Mouse (Mus musculus) embryo, embryonic 10 days (tissue): ENCODE data around the gene Plekhg3.
A peak's percentile ranks its signal among the peaks of the same experiment; 100 is the strongest.

ENCODE experiments used
- DNase-seq: peaks from one replicate; pipeline ENCODE4 v3.0.0-alpha.2; 2015; ENCODE audit warnings: low spot score

Plekhg3 gene

GRCm38 (mm10) chr12:76552958-76553357 is 22.3 kb downstream of the Plekhg3 start:
- no peak for DNase-seq

DNA sequence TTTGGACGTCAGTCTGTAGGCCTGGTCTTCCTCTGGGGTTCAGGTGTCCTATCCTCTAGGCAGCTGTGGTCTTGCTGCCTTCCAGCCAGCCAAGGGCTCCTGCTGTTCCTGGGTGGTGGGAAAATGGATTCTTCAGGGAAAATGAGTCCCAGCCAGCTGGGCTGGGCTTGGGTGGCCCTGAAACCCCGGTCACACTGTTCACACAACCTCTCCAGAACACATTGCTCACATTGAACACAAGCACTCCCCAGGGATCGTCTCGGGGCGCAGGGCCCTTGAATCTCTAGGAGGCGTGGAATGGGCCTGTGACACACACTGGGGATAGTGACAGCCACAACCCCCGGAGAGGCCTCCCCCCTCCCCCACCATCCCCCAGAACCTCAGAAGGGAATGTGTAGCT is 23.2 kb downstream of the Plekhg3 start:
- no peak for DNase-seq

DNA sequence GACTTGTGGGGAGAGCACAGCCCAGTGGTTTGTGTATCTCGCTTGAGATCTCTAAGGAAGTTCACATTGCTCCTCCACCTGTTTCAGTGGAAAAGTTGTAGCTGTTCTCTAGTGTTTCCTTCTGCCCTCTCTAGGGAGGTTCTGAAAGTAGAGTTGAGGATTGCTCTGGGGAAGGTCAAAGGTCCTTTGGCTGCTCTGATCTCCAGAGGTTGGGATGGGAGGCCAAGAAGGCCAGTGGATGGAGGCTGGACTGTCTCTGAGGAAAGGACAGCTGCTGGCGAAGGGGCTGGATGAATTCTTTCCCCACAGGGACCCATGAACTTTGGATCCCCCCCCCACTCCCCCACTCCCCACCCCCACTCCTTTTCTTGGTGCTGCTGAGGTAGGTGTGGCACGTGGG is 23.7 kb downstream of the Plekhg3 start:
- DNase-seq, result no peak

DNA sequence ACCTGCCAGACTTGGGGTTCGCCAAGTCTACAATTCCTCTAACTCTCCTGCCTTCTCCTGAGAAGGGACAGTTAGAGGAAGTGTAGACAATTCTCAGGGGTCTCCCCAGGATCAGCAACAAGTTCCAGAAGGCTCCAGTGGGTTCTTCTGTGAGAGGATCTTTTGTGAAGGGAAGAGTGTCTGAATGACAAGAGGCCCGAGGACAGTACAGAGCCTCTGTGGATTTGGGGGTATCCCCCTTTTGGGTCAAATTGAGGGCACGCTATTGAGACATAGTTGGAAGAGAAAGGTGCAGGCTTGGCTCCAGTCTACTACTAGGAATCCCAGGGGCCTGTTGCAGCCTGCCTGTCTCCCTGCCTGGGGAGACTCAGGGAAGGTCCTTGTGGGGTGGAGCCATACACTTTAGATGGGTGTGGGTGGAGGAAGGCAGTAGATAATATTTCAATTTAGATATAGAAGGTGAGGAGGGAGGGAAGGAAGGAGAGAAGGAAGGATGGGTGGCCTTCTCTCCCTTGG is 24.2 kb downstream of the Plekhg3 start:
- no peak for DNase-seq

DNA sequence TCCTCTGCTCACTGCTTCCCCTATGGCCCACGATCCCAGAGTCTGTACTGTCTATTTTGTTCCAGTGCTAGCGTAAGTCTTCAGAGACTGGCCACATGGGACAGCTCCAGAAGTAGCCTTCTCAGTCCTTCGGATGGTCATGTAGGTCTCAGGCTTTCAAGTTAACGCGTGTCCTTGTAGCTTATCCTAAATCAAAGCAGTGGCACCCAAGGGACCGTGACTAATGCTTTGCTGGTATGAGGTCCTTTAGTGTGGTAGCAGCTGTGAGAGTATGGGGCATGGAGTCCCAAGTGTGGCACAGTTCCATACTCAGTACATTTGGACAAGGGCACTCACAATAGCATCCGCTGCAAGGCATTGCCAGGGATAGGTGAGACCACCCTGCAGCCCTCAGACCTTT is 25.5 kb downstream of the Plekhg3 start:
- no peak for DNase-seq

- DNase-seq, result no peak
These were observed 26.2 kb downstream of the Plekhg3 start for GRCm38 (mm10) chr12:76556745-76557389.

GRCm38 (mm10) chr12:76558206-76558605 is 27.5 kb downstream of the Plekhg3 start:
- DNase-seq, result no peak

GRCm38 (mm10) chr12:76562196-76562595 is 31.5 kb downstream of the Plekhg3 start:
- DNase-seq, result no peak

DNA sequence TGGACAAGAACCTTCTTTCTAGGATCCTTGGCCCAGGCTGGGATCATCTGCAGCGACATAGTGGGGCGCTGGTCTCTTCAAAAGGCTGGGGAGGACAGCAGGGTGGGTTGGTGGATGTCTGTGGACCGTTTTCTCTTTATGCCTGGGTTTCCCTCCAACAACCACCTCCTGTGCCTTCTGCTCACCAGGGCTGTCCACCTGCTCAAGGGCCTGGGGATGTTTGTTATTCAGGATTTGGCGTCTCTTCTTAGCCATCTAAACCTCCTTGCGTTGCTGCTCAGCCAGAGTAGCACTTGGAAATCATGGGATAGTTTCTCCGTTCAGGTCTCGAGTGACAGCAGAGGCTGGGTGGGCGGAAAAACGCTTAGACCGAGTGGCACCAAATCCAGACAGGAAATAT is 35.6 kb downstream of the Plekhg3 start:
- no peak for DNase-seq

DNA sequence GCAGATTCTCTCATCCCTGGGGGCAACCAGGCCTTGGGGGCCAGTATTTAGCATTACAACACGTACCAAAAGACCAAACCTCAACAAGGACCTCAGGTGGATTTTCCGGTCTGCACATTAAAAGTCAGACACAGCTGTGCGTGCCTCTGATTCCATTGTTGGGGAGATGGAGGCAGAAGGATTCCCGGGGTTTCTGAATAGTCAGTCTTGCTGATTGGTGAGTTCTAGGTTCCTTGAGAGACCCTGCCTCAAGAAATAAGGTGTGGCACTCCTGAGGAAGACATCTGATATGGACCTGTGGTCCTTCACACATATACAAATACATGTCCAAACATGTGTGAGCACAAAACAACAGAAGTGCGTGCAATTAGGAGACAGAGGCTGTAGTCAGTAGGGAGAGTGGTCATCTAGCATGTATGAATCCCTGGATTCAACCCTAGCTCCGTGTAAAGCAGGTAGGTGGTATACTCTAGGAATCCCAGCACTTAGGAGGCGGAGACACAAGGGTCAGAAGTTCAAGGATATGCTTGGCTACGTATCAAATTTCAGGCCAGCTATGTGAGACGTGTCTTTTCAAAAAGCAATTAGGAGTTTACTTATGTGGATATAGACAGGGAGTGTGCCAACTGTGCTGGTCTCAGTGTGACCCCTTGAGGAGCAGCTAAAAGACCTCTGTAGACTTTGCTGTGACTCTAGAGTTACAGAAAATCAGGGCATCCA is 39.7 kb downstream of the Plekhg3 start:
- DNase-seq, result peak; percentile 49

DNA sequence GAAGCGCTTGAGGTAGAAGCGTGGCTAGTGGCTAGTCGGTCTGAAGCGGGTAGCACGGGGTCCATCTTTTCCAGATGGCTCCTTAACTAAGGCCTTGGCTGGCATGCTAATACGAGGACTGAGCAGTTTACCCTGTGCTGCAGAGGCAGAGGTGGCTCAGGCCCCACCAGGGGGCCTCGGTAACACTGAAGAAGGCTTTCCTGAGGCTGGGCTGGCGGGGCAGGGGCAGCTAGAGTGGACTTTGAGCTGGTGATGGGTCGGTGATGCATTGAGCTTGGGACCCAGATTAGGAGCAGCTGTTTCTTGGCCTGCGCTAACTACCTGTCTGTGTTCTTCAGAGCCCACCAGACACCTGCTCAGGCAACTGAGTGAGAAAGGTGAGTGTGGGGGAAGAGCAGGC is 40.6 kb downstream of the Plekhg3 start:
- DNase-seq, result no peak

GRCm38 (mm10) chr12:76572261-76573251 is 41.9 kb downstream of the Plekhg3 start:
- no peak for DNase-seq

DNA sequence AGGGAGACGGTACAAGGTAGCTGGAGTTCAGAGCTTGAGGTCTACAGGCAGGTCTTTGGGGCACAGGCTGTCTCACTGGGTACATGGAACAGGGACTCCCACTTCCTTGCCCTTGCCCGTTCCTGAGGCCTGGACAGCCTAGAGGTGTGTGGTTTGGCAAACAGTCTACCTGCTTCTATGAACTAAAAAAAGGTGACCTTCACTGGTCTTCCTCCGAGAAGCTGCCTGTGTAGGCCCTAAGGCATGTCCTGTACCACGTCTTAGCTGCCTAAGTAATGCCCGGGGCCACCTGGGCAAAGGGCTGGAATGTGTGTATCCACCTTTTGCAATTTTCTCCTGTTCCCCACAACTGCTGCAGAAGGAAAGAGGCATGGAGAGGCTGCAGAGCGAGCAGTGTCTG is 42.7 kb downstream of the Plekhg3 start:
- no peak for DNase-seq

GRCm38 (mm10) chr12:76574815-76575214 is 44.1 kb downstream of the Plekhg3 start:
- DNase-seq, result no peak

- DNase-seq, result no peak
These were observed 45.4 kb downstream of the Plekhg3 start for GRCm38 (mm10) chr12:76576061-76576460.

- DNase-seq, result no peak
These were observed 46.1 kb downstream of the Plekhg3 start for GRCm38 (mm10) chr12:76576806-76577205.

DNA sequence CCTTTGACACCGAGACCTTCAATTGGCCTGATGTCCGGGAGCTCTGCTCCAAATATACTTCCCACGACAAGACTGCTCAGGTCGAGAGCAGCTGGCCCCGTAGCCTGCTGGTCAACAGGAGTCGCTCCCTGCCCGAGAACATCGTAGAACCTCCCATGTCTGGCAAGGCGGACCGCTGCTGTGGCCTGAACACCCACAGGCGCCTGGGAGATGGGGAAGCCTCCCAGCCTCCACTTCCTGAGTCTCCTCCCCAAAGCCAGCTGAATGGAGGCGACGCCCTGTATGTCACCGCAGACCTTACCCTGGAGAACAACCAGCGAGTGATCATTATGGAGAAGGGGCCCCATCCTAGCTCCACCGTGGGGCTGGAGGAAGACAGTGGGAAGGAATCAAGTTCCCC is 47.2 kb downstream of the Plekhg3 start:
- DNase-seq, result no peak

DNA sequence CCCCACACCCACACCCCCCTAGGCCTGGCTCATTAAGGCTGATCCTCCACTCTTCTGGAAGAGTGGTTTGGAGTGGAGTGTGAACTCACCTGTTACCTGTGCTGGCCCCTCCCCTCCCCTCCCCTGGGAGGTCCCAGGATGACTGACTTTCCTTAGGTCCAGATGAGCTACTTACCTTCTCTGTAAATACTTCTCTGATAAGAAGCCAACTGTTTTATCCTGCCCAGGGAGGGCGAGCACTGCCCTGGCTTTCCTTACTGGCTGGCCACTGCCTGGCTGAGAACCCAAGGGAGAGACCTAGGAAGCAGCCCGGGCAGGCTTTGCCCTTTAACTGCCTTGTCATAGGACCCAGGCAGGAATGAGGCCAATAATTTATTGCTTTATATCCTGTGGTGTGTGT is 47.8 kb downstream of the Plekhg3 start:
- DNase-seq, result no peak

- DNase-seq, result no peak
These were observed 49.1 kb downstream of the Plekhg3 start for GRCm38 (mm10) chr12:76579806-76580205.

DNA sequence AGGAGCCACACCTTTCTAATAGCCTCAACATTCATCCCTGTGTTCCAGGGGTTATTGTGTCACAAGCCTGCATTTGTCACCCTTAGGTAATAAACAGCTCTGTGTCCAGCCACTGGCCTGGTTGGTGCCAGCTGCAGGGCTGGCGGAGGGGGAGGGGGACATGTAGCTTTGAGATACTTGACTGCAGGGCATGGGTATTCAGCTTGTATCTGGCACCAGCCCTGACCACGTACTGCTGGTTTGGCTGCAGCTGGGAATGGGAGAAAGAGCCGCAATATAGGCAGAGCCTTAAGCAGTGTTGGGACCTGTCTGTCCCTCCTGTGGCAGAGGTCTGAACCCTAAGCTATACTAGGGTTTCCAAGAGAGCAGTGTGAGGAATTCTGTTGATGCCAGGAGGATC is 51.4 kb downstream of the Plekhg3 start:
- no peak for DNase-seq

DNA sequence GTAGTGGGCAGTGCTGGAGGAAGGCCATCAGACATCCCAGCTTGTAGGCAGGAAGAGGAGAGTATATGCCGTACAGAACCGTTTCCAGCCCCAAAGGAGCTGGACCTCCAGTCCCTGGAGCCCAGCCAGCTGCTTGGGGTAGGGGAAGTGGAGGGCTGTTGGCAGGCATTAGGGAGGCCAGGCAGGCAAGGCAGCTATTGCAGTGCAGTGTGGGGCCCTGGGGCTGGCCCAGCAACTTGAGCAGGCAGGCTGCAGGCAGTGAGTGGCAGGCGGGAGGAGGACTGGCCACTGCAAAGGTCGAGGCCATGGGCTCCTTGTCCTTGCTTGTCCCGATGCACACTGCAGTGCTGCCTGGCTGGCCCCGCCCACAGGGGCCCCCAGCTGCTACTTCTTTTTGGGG is 52.1 kb downstream of the Plekhg3 start:
- DNase-seq, result peak; percentile 28

DNA sequence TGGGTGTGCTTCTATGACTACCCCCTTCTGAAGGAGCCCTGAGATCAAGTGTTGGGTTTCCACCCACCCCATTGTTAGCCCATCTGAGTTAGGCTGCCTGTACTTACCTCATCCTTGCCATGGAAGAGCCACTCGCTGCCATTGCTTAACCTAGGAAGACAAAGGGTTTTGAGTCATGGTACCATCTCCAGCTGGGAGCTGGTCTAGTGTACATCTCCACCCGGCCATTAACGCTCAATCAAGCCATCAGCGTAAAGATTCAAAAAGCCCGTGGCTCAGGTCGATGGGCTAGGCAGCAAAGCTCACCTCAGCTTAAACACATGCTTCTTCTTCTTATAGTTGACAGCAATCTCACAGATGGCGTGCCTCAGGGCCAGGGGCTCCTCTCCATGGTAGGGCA is 52.8 kb downstream of the Plekhg3 start:
- DNase-seq, result no peak
